Mouse (Mus musculus) erythroid progenitor cell, adult 5-6 weeks (primary cell): ENCODE results near the gene Mastl. TPM values are rescaled to one million over a fixed set of nuclear protein-coding genes. Genes with fewer than 3 reads are reported as not detected.

Experiments used
- ATAC-seq: replicated peaks from 2 replicates; pipeline ENCODE4 v1.8.0; 2016; ENCODE audit warnings: moderate number of reproducible peaks, mild to moderate bottlenecking, moderate TSS enrichment, inconsistent platforms; ENCODE audit not compliant: poor library complexity, low FRiP score, severe bottlenecking
- total RNA-seq, 2 experiments: library from RNA; stranded (forward) in 1 of 2; stranded (reverse) in 1 of 2; fragments of 150-400 nt in 1 of 2; fragments of 186-747, 209-891 nt in 1 of 2; gene quantifications; 2 replicates each; pipeline versions ENCODE4 v1.2.3 to v1.2.4; 2015 to 2017; ENCODE audit warnings: low replicate concordance in 2 of 2

Mastl gene
- total RNA-seq, 2 experiments from 2014 or later = 31.9 to 43.2 TPM

- peak; percentile 87 for ATAC-seq
These were observed 88.1 kb downstream of the Mastl start, which contains the start of gene Acbd5 for GRCm38 (mm10) chr2:23067552-23068369. Gene Acbd5 (plus strand): TSS chr2:23068167.

Other genes starting within 250 kb of the Mastl start
- gene Abi1, start 115.8 kb downstream of the Mastl start, total RNA-seq (2015; ENCODE audit: low replicate concordance) = 75.9 and 81.4 TPM in 2 replicates
- 57.6 and 59.4 TPM in 2 replicates for gene Abi1, start 115.8 kb downstream of the Mastl start, total RNA-seq (2017; ENCODE audit: low replicate concordance)
- gene Acbd5, start 87.9 kb downstream of the Mastl start, total RNA-seq (2015; ENCODE audit: low replicate concordance) = 13.3 and 21.8 TPM in 2 replicates
- gene Acbd5, start 87.9 kb downstream of the Mastl start, total RNA-seq (2017; ENCODE audit: low replicate concordance) = 33.2 and 37.1 TPM in 2 replicates
- gene Yme1l1, start 345 bp upstream of the Mastl start, total RNA-seq (2015; ENCODE audit: low replicate concordance) = 64.5 and 75.0 TPM in 2 replicates
- 91.8 and 116 TPM in 2 replicates for gene Yme1l1, start 345 bp upstream of the Mastl start, total RNA-seq (2017; ENCODE audit: low replicate concordance)
- gene 4931423N10Rik, start 51.5 kb upstream of the Mastl start, total RNA-seq (2015; ENCODE audit: low replicate concordance) = not detected in 2 replicates
- not detected in 2 replicates for gene 4931423N10Rik, start 51.5 kb upstream of the Mastl start, total RNA-seq (2017; ENCODE audit: low replicate concordance)
- gene Nxph2, start 165.2 kb upstream of the Mastl start, total RNA-seq (2015; ENCODE audit: low replicate concordance) = not detected in 2 replicates
- not detected in 2 replicates for gene Nxph2, start 165.2 kb upstream of the Mastl start, total RNA-seq (2017; ENCODE audit: low replicate concordance)